Mouse (Mus musculus): ENCODE results near the gene Ppp1r9a. TPM values are rescaled to one million over a fixed set of nuclear protein-coding genes. Genes with fewer than 3 reads are reported as not detected.

Ppp1r9a gene
- total RNA-seq, 4 experiments from 2014 or later, result 10.7 to 15.0 (median 12.8) TPM

DNA sequence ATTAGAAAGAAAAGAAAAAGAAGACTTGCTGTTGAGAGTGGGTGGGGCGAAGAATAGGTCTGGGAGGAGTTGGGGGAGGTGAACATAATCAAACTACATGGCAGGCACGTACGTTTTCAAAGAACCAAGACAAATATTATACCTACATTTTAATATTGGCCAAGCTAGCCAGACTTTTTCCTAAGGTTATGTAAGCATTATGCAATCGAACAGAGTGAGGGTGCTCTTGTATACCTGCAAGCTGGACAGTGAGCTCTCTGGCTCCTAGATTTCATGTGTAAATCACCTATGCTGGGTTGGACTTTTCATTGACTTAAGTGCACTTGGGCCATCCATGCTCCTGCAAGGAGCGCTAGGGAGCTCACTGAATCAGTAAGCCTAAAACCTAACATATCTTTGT is 295.9 kb downstream of the Ppp1r9a start:
- DNase-seq (ENCODE audit: low spot score), result no peak

DNA sequence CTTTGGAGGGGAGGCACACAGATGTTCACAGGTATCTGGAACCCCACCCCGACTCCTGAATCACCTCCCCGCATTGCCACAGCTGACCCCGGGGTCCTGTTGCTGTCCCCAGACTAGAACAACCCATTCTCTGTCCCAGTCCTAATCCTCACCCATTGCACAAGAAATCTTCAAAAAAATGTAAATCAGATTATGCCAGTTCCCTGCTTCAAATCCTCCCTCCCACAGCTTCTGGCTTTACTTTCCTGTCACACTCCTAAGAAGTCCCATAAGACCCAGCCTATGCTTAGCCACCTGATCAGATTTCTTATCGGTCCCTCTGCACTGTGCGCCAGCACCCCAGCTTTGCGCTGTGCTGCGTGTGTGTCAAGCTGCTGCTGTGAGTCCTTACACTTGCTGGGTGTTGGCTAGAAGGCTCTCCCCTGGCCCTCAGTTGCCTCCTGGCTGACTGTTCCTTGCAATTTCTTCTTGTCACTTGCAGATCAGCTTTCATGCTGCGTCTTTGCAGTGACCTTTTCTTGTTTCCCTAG is 296.7 kb downstream of the Ppp1r9a start:
- DNase-seq (ENCODE audit: low spot score), result no peak

DNA sequence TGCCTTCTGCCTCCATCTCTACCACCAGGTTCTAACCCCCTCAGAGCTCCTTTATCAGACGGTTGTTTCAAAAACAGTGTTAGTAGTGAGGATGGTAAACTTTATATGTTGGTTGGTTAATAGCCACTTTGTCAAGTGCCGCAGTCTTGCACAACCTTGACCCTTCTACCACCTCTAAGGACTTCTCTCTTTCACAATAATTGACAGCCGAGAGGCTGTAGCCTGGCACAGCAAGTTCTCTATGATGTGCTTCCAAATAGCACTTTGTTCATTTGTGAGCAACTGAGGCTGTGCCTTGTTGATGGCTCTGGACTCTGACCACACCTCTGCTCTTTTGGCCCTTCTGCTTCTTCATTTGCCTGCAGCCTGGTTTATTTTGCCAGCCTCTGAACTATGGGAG is 297.2 kb downstream of the Ppp1r9a start:
- DNase-seq (ENCODE audit: low spot score), result no peak

DNA sequence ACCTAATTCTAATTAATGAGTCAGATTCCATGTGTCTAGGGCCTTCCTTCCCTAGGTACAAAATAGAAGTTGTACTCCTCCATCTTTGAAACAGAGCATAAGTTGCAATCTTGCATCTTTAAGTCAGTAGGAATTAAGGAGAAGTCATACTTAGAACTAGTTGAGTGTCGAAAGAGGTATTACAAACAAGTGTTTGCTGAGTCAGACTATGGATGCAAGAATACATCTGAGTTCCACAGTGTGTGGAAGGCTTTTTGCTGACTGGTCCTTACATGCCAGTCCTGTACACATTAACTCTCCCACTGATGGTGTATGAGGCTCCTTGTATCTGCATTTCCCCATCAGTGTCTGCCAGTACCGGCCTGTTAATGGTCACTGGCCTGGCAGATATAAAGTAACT is 305.1 kb downstream of the Ppp1r9a start:
- DNase-seq (ENCODE audit: low spot score), result no peak

Other genes starting within 250 kb of the Ppp1r9a start
- 10 to 100 TPM; 15.6 to 19.6 (median 17.3) TPM for gene Sgce, start 155.7 kb upstream of the Ppp1r9a start, total RNA-seq (2022)
- 1 to 10 TPM in 2 of 4 experiments, under 1 TPM in 2; 0.83 to 1.2 (median 1.0) TPM for gene Peg10, start 155.6 kb upstream of the Ppp1r9a start, total RNA-seq (2022)

Measured in heart, adult 8-10 months (tissue).